Mouse (Mus musculus): Measurements from ENCODE around the gene Pam.
"Not testable (repeated sequence)": the region's sequence is repeated elsewhere in the genome, so short reads cannot be mapped to it uniquely, and the experiment has no call there.

Pam gene

DNA sequence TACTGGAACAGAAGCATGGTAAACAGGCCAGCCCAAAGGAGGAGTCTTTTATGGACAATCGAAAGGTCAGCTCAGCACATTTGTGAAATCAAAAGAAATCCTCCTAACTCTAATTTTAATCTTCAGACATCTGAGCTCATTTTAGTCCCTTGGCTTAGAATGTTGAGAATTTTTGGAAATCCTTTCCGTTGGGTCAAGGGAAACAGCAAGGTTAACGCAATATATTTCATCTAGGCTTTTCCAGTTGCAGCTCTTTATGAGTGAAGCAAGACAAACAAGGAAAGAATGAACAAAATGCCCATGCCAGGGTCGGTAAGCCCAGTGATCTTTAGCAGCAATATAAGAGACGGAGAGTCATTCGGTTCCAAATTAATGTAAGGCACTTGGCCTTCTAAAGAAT is 135.3 kb downstream of the Pam start:
- DNase-seq, result no peak

DNA sequence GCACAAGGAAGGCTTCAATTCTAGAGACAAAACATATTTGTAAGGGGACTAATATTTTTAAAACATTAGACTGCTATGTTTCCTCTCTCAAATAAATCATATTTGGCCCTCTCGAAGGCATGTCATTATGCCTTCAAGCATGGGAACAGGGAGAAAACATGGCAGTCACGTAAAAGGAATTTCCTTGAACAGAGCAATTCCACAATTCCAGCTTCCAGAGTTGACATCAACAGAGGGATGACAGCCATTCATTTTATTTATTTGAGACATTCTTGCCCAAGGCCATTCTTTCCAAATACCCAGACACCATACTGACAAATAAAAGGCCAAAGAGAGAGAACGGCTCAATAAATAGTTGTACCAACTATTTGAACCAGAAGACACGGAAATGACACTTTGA is 136.7 kb downstream of the Pam start:
- no peak for DNase-seq

DNA sequence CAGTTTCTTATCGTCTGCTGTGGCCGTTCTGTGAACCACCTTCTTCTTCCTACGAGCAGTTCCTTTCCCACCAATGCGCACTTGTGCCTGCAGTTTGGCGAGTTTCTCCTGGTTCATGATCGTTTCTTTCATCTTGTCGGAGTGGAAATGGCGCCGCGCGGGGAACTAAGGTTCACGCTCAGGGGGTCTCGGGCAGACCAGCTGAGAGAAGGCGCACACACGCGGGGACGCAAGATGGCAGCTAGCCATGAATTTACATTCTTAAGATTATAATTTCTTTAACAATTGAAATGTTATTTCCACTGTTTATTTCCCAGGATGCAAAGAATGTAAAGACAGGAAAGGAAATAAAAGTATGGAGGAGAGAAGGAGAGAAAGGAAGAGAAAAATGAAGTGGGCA is 146.2 kb downstream of the Pam start:
- DNase-seq, result not testable (repeated sequence)

DNA sequence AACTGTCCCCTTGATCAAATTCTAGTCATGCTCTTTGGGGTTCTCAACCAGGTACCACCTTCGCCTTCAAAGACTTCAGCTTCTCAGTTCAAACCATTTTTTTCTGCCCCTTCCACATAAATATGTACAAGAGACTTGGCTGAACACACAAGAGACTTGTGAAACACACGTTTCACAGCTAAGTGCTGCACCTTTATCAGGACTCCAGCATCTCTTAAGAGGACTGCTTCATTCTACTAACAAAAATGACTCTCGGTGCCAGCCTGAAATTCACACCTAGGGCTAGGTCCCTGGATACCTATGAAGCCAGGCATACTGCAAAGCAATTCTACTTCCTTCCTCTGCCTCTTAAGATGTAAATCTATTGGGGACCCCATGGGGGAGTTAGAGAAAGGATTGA is 148.3 kb downstream of the Pam start:
- no peak for DNase-seq

DNA sequence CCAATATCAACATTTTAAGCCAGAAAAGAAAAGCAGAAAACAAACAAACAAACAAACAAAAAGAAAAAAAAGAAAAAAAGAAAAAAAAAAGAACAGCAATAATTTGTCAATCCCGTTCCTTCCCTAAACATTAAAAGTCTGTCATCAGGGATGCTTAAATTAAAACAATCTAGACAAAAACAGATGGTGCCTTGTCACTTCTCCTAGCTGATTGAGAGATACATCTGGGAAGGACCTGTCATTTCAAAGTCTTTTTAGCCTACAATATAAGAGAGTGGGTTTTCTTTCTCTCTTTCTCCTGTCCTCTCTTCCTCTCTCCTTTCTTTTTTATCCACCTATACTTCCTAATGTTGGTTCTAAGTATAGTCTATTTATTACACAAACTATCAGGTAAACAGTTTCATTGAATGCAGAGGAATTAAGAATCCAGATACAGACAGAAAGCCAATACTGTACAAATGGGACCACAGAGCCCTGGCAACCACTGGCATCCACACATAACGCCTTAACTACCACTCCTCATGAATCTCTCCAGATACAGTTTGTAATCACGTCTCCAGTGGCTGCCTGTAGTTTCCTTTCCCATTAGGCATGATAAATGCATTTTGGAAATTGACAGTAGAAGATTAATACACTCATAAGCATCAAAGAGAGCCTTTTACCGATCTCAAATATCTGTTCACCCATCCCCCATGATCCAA is 151.4 kb downstream of the Pam start:
- no peak for DNase-seq

DNA sequence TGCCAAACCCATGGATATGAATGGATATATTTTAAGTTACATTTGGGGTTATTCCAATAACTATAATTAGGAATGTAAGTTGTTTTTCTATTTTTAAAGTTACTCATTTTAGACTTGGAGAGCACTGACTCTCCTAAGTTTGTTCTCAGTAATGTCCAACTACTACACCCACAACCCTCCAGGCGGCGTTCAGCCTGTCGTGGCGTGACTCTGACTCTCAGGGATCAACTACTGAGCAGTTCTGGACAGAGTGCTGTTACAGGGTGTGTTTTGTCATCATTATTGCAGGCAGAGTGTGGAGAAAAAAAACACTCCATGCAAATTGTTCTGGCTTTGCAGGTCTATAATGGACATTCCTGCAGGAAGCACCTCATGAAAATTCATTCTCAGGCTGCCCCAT is 152.0 kb downstream of the Pam start:
- DNase-seq, result no peak

DNA sequence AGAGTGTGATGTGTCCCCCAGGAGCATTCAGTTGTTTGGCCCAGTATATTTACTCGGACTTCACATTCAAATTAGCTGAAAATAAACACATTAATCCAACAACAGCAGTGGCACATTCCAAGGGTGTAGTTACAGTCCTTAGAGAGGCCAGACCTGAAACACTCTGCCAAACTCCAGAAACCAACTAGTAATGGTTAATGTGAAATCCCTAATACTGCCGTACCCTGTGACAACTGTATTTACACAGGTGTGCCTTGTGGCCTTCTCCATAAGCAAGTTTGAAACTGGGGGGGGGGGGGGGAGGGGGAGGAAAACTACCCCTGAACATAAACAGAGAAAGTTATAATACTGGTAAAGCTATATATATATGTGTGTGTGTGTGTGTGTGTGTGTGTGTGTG is 152.5 kb downstream of the Pam start:
- DNase-seq, result no peak

DNA sequence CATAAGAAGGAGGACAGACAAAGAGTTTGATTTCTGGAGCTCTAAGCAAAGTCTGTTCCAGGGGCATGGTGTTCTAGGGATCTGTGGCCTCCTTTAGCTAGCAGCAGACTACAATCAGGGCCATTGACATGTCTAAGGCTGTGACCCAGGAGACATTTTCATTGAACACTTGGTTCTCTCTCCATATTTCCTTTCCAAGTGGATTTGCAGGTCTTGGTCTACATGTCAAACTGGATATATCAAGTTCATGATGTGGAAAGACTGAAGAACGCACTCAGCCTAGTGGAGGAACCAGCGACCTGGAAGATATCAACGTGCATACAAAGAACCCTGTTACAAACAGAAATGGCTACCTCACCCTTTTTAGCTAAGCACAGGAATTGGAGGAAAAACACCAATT is 156.9 kb downstream of the Pam start:
- no peak for DNase-seq

DNA sequence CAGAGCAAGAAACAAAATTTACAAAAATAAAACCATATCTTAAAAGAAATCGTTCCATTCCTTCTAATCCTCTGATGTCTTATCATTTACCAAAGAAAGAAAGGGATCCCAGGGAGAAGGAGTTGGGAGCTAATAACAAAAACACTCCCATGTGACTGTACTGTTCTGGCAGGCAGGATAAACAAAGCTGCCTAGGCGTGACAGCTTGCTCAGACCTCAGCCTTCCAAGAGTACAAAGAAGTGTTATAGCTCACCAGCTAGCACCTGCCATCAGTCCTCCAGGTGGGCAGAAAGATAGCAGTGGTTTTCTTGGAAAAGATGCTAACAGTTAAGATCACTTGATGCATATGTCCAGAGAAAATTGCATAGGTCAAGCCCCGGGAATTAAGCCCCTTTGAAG is 157.4 kb downstream of the Pam start:
- peak; percentile 48 for DNase-seq

DNA sequence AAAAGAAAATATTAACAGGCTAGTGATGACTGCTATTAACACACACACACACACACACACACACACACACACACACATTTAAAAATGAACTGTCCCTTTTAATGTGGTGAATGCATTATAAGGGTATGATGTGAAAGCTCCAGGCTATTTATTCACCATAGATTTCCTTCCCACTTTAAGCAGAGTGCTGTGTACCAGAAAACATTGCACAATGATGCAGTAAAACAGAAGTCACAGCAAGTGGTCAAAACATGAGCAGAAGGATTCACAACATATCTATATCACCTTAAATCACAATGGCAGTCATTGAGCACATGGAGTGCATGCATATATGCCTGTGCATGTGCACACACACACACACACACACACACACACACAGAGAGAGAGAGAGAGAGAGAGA is 160.5 kb downstream of the Pam start:
- DNase-seq, result no peak

DNA sequence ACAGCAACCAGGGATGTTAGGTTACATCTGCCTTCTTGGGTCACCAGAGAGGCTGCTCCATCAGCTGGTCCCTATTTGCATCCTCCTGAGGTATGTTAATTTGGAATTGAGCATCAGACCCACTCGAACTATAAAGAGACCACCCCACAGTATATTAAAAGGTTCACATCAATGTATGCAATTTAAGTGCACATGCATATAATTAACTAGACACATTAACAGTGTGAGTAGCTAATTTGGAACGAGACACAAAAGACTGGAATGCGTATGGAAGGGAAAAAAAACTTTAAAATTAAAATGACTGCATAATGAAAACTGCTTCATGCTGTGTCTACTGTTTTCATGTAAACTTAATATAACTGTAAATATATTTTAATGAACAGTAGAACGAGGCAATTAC is 164.2 kb downstream of the Pam start:
- DNase-seq, result no peak

DNA sequence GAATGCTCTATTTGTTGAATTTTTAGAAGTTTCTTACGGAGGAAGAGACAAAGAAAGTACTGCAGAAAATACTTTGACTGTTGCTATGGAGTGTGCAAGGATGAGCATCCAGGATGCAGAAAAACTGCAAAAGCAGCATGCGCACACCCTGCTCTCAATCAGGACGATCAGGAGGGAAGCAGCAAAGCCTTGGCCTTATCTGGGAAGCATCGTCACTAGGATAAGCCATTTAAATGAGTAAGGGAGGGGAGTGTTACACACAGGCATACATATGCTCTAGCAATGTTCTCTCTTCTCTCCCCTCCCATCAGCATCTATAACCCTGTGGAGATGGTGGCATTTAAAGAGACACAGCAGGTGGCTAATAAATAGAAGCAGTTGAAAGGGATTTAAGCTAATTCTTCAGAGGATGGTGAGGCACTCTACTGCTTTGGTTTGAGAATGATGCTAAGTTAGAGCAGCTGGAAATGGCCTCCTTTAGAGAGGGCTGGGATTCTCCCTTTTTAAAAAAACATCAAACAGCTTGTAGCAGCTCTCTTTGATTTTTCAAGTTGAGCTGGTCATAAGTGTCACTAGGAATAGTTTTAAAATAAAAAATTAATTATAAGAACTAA is 165.9 kb downstream of the Pam start:
- no peak for DNase-seq

DNA sequence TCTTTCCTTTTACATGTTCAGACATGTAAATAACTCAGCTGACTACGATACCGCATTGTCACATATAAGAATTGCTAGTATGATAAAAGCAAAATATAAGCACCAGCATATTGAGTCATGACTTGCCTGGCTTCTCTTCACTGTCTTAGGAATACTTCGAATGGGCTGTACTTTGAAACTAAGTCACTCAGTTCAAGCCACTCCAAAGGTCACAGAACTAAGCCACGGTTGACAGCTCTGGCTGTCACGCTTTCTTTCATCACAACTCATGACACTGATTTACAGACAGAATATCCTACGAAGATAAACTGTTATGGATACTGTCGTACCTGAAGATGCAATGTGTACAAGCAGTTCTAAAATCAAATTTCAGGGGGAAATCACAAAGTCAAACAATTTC is 168.7 kb downstream of the Pam start:
- no peak for DNase-seq

DNA sequence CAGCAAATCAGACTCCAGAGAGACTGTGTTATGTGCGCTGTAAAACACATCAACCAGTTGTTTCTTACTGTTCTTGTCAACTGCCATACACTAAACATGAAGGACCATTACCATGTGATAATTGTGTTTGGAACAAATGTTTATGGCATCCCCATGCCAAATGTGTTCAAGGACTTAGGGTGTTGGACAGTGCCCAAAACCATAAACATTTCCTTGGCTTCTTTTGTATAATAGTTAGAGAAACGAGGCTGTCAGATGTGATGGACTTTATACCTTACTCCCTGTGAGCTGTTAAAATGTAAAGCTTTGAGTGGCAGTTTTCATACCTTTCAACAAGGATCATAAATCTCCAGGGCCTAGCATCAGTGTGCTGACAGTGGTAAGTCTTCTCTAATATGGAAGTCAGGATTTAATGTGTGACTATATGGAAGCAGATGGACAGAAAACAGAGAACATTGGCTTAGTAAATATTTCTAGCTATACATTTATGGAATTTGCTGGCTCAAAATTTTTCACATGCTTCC is 169.4 kb downstream of the Pam start:
- no peak for DNase-seq

DNA sequence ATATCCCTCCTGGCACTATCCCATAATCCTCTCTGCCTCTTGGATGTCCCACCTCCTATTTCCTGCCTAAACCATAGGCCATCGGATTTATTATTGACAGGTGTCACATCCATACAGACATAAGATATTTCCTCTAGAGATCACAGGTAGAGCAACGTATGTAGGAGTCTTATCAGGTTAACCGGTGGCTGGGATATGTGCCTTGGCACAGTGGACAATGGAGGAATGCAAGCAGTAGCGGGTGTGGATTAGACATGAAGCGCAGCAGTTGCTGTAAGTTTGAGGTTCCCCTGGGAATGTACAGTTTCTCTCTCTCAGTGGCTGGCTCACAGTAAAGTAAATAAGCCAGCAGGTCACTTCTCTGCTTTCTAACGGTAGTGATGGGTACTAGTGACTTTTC is 173.1 kb downstream of the Pam start:
- no peak for DNase-seq

DNA sequence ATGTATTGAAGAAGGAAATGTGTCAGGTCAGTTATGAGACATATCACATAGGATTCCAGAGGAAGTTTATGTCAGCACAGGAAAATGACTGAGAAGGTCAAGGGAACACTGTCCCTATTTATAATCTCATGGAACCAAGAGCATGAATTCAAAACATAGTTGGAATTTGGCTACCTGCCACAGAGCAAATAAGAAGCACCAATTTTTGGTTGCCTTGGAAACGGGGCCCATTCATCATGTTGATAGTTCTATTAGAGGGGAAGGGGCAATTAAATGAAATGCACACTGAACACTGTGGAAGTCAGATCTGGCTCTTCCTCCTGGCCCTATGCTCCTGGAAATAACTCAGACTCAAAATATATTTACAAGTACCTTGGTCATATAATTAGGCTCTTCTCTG is 173.6 kb downstream of the Pam start:
- DNase-seq, result peak; percentile 37

DNA sequence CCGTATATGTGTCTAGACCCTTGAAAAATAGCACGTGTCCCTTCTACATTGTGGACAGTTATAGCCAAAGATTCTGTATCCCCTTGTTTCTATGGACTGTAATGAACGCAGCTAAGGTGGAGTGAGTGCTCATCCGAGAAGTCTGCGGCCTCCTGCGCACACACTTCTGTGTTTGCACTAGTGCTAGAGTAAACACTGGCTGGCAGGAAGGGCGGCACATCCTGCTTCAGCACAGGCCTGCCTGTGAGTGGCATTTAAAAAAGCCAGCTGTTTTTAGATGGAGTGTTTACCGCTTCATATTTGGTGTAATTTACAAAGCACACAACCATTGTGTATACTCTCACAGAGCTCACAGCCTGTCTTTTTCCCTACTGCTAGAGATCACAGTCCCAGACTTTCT is 177.0 kb downstream of the Pam start:
- peak; percentile 79 for DNase-seq

DNA sequence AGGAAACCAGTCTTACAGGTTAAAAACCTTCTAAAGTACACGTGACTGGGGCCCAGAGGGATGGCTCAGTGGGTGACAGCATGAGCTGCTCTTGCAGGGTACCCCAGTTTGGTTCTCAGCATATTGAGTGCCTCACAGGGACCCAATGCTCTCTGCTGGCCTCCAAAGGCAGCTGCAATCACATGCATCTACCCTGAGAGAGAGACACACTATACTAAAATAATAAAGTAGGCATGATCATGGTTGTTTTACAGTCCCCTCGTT is 178.5 kb downstream of the Pam start:
- DNase-seq, result no peak

DNA sequence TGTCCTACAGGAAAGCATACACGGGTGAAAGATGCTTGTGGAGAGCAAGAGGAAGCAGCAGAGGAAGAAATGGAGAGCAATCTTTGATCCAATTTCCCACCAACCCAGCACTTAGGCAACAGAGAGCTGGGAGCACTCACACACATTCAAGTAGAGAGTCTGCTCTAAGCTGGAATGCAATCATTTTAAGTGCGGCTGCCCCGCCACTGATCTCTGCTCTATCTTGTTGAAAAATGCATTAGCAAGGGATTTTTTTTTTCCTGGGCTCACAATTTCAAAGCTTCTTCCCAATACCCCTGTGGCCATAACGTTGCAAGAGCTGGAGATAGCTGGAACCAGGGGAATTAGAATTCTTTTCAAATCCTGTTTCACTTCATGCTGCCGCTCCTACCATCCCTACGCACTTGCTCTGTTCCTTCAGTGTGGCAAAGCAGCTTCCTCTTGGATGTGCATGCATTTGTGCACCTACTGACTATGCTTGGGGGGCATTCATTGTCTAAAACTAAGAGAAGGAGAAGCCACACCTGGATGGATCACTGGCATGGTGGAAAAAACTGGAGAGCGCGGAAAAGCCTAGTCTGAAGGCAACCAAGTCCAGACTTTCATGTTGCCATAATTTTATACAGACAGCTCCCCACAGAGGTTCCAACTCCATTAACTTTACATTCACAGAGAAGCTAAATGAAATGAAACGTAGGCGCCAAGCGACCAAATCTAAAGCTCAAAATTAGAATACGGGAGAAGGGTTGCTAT is 179.1 kb downstream of the Pam start:
- no peak for DNase-seq

DNA sequence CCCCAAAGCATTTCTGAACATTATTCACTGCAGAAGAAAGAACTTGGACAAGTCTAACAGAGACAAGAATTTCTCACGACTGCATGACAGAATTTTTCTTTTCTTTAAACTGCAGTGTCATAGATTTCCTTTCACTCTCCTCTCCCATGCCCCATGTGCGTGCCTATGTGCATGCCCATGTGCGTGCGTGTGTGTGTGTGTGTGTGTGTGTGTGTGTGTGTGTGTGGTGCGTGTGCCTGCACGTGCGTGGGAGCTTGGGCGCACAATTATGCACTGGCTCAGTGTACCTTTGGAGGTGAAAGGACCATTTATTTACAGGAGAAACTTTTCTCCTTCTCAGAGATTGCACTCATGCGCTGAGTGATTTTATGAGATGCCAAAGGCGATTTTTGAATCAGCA is 179.7 kb downstream of the Pam start:
- DNase-seq, result no peak

DNA sequence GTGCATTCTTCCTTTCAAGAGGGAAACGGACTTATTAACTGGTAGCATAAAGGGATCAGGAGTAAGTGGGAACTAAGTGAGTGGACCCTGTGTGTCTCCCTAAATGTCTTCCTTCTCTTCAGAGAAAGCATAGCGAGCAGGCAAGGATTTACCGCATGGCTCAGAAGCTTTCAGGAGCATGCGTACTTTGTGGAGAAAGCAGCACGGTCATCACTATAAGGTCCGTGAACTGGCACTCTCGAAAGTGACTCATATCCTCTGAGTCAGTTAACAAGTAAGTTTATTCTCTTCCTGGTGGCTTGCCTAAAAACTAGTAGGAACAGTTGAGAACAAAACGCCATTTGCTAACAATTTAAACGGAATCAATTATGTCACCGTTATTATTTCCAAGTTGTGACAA is 184.6 kb downstream of the Pam start:
- peak; percentile 15 for DNase-seq

DNA sequence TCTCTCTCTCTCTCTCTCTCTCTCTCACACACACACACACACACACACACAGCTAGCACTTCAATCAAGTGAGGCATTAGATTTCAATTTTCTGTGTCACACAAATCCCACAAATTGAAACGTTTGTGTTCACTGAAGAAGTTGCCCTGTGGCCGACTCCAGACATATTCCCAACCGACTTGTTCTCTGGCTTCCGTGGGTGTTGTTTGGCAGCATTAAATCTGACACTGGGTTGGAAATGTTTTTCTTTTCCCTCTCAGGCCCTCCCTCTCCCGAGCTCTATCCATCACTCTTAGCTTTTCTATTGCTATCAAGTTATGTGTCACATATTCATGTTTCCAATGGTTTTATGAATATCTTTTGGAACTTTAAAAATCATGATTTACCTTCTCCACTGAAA is 185.9 kb downstream of the Pam start:
- DNase-seq, result no peak

DNA sequence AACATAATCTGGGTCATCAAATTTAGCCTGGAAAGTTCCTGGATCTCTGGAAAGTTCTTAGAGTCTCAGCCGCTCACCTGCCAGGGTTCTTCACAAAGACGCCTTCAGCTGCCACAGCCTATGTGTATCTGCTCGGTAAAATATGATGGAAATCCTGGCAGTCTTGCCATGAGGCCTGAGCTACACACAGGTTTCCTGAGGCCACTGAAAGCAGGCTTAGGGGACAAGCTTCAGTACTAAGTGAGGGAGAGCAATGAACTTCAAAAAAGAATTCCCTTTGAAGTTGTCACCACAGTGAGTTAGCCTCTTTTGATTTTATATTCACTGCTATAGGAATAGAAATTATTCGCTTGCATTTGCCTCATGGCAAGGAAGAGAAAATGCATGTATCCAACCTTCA is 186.7 kb downstream of the Pam start:
- no peak for DNase-seq

DNA sequence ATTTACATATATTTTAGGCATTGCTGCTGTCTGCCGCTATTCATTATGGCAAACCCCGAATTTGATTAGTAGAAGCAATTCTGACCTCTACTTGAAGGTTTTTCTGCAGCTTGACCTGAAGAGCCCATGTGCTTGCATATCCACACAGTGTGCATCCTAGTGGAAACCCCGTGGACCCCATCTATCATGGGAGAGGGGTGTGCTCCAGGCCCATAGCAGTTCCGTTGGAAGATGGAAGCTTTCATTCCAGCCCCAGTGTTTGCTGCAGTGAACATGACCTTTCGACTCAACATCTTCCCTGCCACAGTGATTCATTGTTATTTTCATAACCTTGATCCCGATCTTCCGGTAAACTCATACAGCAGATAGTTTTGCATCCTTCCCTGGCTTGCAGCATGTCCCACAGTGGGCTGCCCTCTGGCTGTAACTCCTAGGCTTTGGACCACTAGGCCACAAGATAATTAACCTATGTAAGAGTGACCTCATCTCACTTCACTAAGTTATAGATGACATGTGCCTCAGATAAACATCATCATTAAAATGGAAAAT is 191.5 kb downstream of the Pam start:
- DNase-seq, result no peak
